Mouse (Mus musculus) erythroblast, adult 5-6 weeks (primary cell): ENCODE data around the gene Chrna4. TPM values are rescaled to one million over a fixed set of nuclear protein-coding genes. Genes with fewer than 3 reads are reported as not detected.

Experiments
- ATAC-seq: replicated peaks from 2 replicates; pipeline ENCODE4 v1.8.0; 2016; ENCODE audit warnings: moderate number of reproducible peaks, mild to moderate bottlenecking, moderate TSS enrichment, inconsistent platforms; ENCODE audit not compliant: poor library complexity, low FRiP score, severe bottlenecking
- total RNA-seq, 2 experiments: library from RNA; stranded (forward) in 1 of 2; stranded (reverse) in 1 of 2; fragments of 150-400 nt in 1 of 2; fragments of 200-764, 138-1000 nt in 1 of 2; gene quantifications; 2 replicates each; pipeline versions ENCODE4 v1.2.3 to v1.2.4; 2015 to 2017; ENCODE audit warnings: low replicate concordance in 2 of 2

Gene Chrna4
- total RNA-seq, 2 experiments from 2014 or later: not detected

- no peak for ATAC-seq
Observed at GRCm38 (mm10) chr2:181039356-181039680, 4.0 kb downstream of the Chrna4 start.

DNA sequence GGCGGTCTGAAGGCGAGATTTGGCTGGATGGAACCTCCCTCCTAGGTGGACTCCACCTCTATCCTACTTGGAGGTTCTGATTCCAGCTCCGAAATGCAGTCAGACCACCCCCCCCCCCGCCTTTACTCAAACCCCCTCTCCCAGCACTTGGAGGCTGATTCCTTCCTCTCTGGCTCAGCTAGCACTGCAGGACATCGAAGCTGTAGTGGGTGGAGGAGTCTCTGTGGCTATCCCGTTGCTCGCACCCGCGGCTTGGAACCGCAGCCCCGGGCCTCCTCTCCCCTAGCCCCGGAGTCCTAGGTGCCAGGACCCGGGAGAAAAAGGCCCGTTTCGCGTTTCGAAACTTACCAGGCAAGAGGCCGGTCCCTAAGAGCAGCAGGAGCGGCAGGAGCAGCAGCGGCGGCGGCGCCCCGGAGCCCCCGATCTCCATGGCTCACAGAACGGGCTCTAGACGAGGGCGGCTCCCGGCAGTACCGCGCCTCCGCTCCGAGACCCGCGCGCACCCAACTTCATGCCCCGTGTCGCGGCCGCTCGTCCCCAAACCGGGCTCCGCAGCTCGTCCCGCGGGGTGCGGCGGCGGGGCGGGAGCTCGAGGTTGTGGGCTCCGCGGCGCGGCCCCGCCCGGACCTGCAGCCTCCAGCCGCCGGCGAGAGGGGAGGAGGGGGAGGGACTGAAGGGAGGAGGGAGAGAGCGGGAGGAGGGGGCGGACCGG lies 4.5 kb downstream of the Chrna4 start:
- no peak for ATAC-seq

DNA sequence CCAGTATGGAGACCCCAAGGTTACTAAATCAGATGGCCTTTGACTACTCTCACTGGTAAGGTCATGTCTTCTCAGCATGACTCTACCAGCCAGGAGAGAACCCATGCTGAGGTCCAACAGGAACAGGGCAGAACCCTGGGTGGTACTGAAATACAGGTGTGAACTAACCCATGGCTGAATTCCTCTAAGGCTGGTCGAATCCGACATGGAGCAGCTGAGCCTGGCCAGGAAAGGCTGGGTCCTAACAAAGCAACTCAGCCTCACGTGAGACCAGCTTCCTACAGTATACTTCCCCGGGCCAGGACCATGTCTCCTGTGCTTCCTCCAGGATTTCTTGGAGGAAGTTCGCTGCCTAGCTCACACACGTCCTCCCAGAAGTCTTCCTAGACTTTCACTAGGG lies 6.8 kb downstream of the Chrna4 start:
- ATAC-seq: no peak

GRCm38 (mm10) chr2:181035186-181035585 lies 8.2 kb downstream of the Chrna4 start:
- ATAC-seq: no peak

DNA sequence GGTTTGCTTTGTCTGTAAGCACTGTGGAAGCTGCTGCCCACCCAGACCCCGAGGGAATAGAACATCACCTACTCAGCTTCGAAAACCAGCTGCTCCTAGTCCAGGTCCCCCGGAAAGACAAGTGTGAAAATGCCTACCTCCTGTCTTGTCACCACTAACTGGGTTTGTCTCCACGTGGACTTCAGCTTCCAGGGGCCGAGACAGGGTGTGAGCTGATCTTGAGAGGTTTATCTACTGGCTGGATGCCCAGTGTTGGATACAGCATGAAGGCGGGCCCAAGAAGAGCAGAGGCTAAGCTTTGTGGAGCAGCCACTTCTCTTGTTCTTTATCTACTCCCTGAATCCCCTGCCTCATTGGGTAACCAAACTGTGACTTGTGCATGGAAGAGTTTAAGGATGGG lies 10.0 kb downstream of the Chrna4 start:
- ATAC-seq: no peak

DNA sequence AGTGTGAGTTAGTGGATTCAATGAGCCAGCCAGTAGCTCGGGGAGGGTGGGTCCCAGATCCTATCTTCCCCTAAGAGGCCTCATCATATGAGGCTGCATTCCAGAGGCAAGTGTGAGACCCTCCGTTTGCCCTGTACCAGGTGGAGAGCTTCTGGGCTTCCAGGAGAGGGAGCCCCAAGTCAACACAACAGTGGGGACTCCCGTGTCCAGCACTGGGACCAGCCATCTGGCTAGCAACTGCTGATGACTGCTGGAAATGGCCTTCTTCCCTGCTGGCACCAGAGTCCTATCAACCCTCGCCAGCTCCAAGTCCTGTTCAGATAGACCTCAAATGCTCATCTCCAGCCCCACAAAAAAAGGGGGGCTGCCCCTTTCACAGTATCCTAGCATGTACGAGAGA lies 10.9 kb downstream of the Chrna4 start:
- no peak for ATAC-seq

GRCm38 (mm10) chr2:181031406-181031934 lies 11.9 kb downstream of the Chrna4 start:
- no peak for ATAC-seq

GRCm38 (mm10) chr2:181008339-181008738 lies 35.0 kb downstream of the Chrna4 start:
- ATAC-seq: no peak

- no peak for ATAC-seq
Observed at GRCm38 (mm10) chr2:181007054-181007453, 36.3 kb downstream of the Chrna4 start.

DNA sequence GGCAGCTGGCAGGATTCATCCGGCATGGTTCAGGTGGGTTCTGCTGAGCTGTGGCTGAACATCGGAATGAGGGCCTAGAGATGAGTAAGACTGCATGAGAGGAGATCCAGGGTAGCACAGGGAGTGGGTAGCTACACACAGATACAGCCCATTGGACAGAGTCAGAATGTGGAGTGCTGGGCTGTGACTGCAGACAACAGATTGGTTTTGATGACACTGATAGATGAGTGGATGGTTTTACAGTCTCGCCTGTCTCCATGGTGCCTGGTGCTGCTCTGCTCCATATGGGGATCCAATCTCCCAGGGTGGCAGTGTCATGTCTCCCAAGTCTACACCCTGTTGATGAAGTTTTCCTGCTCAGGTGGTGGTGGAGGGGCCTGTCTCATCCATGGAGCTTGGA lies 46.4 kb downstream of the Chrna4 start:
- peak; percentile 37; the same call in 1 of the 2 replicates for ATAC-seq

GRCm38 (mm10) chr2:180996436-180996835 lies 46.9 kb downstream of the Chrna4 start:
- peak; percentile 56; the same call in 1 of the 2 replicates for ATAC-seq

GRCm38 (mm10) chr2:180995457-180995856 lies 47.9 kb downstream of the Chrna4 start:
- ATAC-seq: no peak

GRCm38 (mm10) chr2:180994360-180994759 lies 49.0 kb downstream of the Chrna4 start:
- ATAC-seq: no peak

DNA sequence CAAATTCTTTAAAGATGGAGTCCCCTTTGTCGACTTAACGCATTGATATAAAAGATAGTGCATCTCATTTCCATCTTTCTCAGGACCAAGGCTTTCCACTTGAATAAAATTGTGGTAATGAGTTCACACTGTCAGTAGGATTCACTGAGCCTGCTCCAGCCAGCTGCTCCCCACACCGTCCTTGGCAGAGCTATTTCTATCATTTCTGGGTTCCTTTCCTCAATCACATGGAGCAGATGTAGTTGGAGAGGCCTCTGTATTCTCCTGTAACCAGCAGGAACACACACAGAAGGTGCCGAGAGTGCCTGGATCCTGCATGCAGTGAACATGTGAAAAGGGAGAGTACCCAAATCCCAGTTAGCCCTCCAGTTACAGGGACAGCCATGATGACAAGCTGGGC lies 53.0 kb downstream of the Chrna4 start:
- no peak for ATAC-seq

GRCm38 (mm10) chr2:180988948-180989347 lies 54.4 kb downstream of the Chrna4 start:
- no peak for ATAC-seq

GRCm38 (mm10) chr2:180988347-180988913 lies 54.9 kb downstream of the Chrna4 start:
- ATAC-seq: no peak

DNA sequence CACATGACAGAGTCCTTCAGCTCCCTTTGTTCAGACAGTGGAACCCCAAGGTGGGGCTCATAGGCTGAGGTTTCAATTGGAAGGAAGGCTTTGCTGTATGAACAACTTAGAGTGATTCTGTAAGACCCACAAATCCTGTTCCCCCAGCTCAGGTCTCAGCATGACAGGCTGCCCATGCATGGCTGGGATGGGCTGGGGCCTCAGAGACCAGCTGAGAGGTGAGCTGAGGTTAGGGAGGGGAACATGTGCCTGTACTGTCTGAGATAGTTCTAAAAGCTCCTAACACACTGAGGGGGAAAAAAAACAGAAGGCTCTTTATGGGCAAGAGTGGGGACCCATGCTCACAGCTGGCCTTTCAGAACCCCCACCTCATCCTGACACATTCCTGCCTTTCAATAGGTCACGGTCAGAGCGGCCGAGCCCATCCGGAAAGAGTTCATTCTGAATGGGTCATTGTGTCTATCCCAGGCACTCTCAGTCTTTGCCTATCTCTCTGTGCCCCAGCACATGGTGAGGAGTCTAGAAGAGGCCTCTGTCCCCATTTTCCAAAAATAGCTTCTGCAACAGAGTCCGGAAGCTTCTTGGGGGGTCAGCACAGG lies 55.8 kb downstream of the Chrna4 start:
- no peak for ATAC-seq

DNA sequence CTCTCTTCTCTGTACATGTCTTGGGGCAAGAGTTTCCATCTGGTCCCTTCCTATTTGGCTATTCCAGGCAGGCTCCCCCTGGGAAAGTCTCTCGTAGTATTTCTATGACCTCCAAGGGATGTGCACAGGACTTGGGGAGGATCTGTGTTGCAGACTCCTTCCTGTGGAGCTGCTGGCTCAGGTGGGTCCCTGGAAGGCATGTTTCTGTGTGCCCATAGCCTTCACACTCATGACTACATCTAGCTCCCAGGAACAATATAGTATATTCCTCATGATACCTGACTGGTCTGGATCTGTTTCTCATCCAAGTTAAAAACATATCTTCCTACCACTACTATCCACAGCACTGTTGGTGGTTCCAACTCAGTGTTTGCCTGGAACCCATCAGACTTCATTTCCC lies 56.3 kb downstream of the Chrna4 start:
- no peak for ATAC-seq

DNA sequence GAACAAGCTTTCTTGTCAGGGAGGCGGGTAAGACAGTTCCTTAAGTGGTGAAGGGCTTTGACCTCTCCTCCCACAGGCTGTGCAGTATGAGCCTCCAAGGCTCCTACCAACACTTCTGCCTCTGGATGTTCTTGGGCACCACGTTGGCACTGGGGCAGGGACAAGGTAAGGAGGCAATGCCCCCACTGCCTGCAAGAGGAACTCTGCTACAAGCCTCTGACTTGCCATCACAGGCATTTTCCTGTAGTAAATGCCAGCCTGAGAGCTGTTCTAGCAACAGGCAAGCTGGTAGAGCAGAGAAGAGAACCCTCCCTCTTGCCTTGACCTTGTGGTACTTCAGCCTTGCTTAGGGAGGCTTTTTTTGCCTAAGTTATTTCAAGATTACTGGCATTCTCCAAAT lies 56.9 kb downstream of the Chrna4 start, which contains the start of gene Col20a1:
Gene Col20a1, plus strand, starts transcription at position 87 of the 400 bp plus-strand sequence.
- no peak for ATAC-seq

DNA sequence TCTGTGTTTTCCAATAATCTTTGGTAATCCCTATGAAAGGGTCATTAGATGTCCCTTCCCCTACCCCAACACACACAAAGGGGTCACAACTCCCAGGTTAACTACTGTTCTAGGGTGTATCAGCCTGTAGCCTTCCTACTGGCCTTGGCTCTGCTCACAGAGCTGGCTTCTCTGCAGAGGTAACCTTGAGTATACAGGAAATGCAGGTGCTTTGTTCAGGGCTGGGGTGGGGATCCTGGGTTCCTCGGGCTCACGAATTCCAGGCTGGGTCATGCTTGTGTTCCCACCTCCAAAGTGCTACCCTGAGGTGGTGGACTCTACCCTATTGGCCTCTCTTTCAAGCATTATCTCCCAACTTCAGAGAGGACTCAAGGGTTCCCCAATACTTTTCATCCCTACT lies 57.7 kb downstream of the Chrna4 start:
- no peak for ATAC-seq

GRCm38 (mm10) chr2:180981133-180981532 lies 62.2 kb downstream of the Chrna4 start:
- ATAC-seq: no peak
